Mouse (Mus musculus) urinary bladder, postnatal 14 days (tissue): ENCODE measurements at regions not wholly inside any gene's neighbourhood (a gene's known extent, or its start where the extent isn't known, plus 50 kb on each side); places are given as distances from the start of the nearest gene placed in this dataset.

Experiments
- DNase-seq: peaks from one replicate; pipeline ENCODE4 v3.0.0; 2021; ENCODE audit warnings: low spot score

DNA sequence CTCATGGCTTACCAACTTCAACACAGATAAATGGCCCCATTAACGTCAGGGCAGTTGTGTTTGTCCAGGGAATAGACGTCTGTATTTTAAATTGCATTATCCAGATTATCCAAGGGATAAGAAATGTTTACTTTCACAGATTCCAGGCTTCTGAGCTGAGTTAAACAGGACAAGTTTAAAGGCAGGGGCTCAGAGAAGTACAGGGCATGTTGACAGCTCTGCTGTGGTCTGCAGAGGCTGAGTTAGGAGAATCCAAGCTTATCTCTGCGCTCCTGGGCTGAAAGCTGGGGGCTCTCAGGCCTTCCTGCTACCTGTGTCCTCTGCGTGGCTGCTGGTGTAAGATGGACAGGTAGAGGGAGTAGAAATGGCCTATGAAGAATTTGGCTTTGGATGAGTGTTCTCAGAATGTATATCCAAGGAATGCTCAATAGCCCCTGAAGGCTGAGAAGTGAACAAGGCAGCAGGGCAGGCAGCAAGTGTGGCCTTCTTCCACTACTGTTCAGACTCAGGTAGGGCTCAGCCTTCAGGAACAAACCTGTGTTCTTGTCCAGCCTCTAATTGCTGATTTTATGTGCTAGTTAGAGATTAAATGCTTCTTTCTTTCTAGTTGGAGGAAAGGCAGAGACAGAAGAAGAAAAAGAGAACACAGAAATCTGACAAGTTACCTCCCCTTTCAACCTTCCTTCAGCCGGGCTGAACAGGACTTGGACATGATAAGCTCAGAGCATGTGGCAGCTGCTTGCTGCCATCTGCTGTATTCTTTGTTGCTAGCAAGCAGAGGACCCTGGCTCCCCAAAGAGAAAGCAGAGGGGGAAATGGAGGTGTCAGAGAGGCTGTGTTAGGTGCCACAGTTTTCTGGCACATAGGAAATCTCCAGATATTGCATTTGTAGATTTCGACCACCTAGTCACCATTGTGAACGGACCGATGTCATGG lies 77.9 kb upstream of the Grem2 start:
- DNase-seq, result peak; percentile 7

- no peak for DNase-seq
Measured at GRCm38 (mm10) chr1:174992520-174992919, 70.9 kb upstream of the Grem2 start.

DNA sequence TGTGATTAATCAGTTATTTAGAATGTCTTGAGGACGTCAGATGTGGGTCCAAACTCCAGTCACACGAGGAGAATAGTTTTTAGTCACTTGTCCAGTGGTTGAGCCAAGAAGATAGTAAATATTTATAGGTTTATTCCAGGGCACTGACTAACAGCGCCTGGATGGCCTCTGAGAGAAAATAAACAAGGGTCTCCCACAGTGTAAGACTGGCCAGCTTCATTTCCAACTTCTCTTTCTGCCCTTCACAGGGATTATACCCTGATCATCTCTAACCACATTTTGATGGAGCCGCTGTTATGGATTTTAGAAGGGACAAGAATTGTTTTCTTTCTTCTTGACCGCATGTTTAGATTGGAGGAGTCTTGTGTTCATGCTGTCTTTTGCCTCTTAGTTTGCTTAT lies 67.0 kb upstream of the Grem2 start:
- no peak for DNase-seq

- no peak for DNase-seq
Measured at GRCm38 (mm10) chr1:174971895-174972294, 50.3 kb upstream of the Grem2 start.
